Mouse (Mus musculus) bone marrow macrophage, adult 2 months (primary cell): ENCODE results near the gene Lrch1. TPM values are rescaled to one million over a fixed set of nuclear protein-coding genes. Genes with fewer than 3 reads are reported as not detected.

Experiments used
- H3K27ac ChIP-seq: 2 replicates; pipeline ENCODE4 v1.5.1; 2012; ENCODE audit warnings: low read depth, low read length; ENCODE audit not compliant: insufficient read depth
- H3K4me1 ChIP-seq: 2 replicates; pipeline ENCODE4 v1.6.1; 2012; ENCODE audit warnings: low read length; ENCODE audit not compliant: control insufficient read depth, insufficient read depth
- H3K4me3 ChIP-seq: 2 replicates; pipeline ENCODE4 v1.5.1; 2012; ENCODE audit warnings: mild to moderate bottlenecking, low read length, moderate library complexity; ENCODE audit not compliant: insufficient read depth
- CTCF ChIP-seq: IDR thresholded peaks from 2 replicates; pipeline ENCODE4 v1.5.1; 2012; ENCODE audit warnings: low read depth, mild to moderate bottlenecking, low read length, moderate library complexity
- POLR2A ChIP-seq: IDR thresholded peaks from 2 replicates; pipeline ENCODE4 v1.6.1; 2012; ENCODE audit warnings: mild to moderate bottlenecking, low read depth, low read length, borderline replicate concordance
- polyA plus RNA-seq: library from polyadenylated mRNA; stranded (reverse); fragments of >200 nt; gene quantifications from 2 replicates; pipeline ENCODE4 v1.2.4, GENCODE M21; 2012; ENCODE audit not compliant: missing spikeins, insufficient read depth, insufficient read length

The Lrch1 gene
- polyA plus RNA-seq, 1 experiment = 21.8 TPM

GRCm38 (mm10) chr14:74797386-74798062, 150.2 kb downstream of the Lrch1 start:
- H3K4me3 ChIP-seq = no peak overlapping the region
- peak overlapping the region; percentile 65 for H3K27ac ChIP-seq
- TF ChIP-seq POLR2A = no peak
- peaks cover 20% of the 10 kb centered on the region for H3K4me1 ChIP-seq

- H3K4me3 ChIP-seq = no peak overlapping the region
- H3K27ac ChIP-seq = no peak overlapping the region
- TF ChIP-seq POLR2A = no peak
- TF ChIP-seq CTCF = no peak
These were observed 152.7 kb downstream of the Lrch1 start for GRCm38 (mm10) chr14:74794931-74795330.

DNA sequence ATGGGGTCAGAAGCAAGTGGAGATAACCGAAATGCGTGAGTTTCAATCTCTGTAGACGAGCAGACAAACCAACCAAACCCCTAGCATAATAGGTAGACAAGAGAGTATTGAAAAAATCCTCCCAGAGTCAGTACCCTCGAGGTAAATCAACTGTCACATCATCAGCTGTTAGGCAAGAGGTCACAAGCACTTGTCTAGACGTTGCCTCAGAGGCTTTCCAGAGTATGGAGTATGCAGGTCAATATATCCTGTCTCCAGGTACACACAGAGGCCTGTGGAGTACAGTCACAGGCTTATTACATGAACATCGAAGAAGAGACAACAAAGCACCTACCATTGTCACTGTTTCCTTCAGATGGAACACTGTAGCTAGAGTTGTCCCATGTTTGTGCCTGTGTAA, 154.9 kb downstream of the Lrch1 start:
- no peak overlapping the region for H3K27ac ChIP-seq
- TF ChIP-seq POLR2A (no peak), CTCF (no peak)
- no peak overlapping the region for H3K4me3 ChIP-seq
- H3K4me1 ChIP-seq = peaks cover 16% of the 10 kb centered on the region

More at GRCm38 (mm10) chr14:74794931-74795330, 152.7 kb downstream of the Lrch1 start:
- peaks cover 20% of the 10 kb centered on the region for H3K4me1 ChIP-seq

GRCm38 (mm10) chr14:74790535-74790934, 157.1 kb downstream of the Lrch1 start:
- Histone ChIP-seq H3K27ac (no peak overlapping the region), H3K4me3 (no peak overlapping the region)
- TF ChIP-seq POLR2A = no peak
- no peak for TF ChIP-seq CTCF

DNA sequence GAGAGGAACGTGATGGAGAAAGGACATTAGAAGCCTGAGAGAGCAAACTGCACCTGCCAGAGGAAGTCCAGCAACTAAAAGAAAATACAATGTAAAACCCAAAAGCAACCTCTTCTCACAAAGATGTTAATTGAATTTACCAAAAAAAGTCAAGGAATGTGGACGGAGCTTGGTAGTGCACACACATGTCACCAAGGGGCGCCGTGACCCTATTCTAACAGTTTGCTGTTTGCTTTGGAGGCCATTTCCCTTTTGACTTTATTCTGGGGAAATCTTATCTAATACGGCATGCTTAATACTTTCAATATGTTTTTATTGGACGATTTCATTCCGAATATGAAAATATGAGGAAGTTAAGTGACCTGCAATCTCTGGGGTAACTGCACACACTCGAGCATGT, 158.9 kb downstream of the Lrch1 start:
- H3K4me3 ChIP-seq = no peak overlapping the region
- TF ChIP-seq POLR2A (no peak), CTCF (no peak)
- 0 out of 2 replicates have a peak, but pooled peaks cover 5% of the 10 kb centered on the region for H3K4me1 ChIP-seq
- no peak overlapping the region for H3K27ac ChIP-seq

More at GRCm38 (mm10) chr14:74790535-74790934, 157.1 kb downstream of the Lrch1 start:
- 0 out of 2 replicates have a peak, but pooled peaks cover 5% of the 10 kb centered on the region for H3K4me1 ChIP-seq

DNA sequence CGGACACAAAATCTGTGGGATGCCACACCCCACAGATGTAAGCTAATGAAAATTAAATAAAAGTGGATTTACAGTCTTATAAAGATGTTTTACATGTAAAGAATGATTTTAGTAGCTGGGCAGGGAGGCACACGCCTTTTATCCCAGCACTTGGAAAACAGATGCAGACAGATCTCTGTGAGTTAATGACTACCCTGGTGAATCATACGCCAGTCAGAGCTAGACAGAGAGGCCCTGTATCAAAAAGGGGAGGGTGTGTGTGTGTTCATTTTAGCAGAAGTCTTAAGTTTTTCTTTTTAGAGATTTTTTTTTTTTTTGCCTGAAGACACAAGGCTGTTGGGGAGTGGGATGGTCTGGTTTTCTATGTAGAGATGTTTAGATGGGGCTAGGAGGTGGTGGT, 160.0 kb downstream of the Lrch1 start:
- no peaks in the 10 kb centered on the region for H3K4me1 ChIP-seq
- H3K27ac ChIP-seq = no peak overlapping the region
- H3K4me3 ChIP-seq = no peak overlapping the region
- TF ChIP-seq POLR2A = no peak
- no peak for TF ChIP-seq CTCF

- Histone ChIP-seq H3K27ac (no peak overlapping the region), H3K4me1 (no peaks in the 10 kb centered on the region), H3K4me3 (no peak overlapping the region)
- TF ChIP-seq POLR2A (no peak), CTCF (no peak)
These were observed 163.3 kb downstream of the Lrch1 start for GRCm38 (mm10) chr14:74784243-74784934.

DNA sequence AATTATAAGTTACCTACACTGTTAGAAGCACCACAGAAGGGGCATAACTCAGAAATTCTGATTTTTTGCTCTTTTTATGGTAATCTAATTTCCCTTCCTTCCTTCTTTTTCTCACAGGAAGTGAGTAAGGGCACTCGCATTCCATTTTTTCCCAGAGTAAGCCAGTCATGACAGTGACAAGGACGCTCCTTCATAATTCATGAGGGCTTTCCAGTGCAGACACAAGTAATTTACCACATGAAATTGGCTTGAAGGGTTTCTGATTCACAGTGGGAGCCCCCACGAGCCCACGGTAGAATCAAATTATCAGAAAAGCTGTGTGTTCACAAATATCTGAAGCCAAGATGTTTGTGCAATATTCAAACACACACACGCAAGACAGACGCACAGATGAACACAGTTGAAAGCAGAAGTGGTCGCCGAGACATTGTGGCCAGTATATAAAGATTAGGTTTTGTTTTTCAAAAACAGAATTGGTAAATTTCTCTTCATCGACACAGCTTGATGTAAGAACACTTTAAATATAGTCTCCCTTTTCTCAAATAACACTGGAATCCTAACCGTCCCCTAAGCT, 173.5 kb downstream of the Lrch1 start:
- Histone ChIP-seq H3K27ac (peak overlapping the region; percentile 88), H3K4me1 (peaks cover 12% of the 10 kb centered on the region), H3K4me3 (peak overlapping the region; percentile 47)
- TF ChIP-seq POLR2A (no peak), CTCF (no peak)

DNA sequence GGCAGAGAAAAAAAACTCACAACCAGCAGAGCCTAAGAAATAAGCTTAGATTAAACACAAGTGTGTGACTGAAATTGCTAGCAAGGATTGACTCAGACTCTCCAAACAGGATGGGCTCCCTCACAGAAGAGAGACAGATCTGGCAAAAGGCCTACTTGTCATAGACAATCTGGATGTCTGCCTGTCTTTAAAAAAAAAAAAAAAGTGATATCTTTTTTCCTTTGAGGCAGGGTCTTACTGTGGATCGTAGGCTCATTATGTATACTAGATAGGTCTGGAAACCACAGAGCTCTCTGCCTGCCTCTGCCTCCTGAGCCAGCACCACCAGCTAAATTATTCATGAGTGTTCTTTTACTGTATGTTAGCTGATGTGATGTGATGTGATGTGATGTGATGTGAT, 179.8 kb downstream of the Lrch1 start:
- TF ChIP-seq CTCF = no peak
- TF ChIP-seq POLR2A = no peak
- H3K4me3 ChIP-seq = no peak overlapping the region
- H3K27ac ChIP-seq = no peak overlapping the region
- no peaks in the 10 kb centered on the region for H3K4me1 ChIP-seq
